Comparison of ENCODE assay signal across 12 mouse cellular contexts in the genomic region with DNA sequence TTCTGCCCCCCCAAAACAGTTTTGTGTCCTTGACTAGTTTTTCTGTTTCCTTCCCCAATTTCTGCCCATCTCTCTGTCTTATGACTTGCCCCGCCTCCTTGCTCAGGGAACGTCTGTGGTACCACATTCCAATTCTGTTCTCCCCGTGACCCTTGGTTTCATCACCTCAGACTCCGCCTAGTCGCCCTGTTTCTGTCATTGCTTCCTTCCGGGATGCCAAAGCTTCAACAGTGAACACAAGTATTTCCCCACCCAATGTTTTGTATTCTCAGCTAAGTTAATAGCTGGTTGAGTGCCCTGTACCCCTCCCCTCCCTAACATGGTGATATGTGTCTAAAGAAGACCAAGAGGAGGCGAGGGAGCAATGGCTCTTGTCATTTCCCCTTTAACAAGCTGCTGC.
DNase-seq lines count a peak whose midpoint lies in the region; ATAC-seq and TF ChIP-seq lines count a peak whose summit lies in the region.
"Had no signal": no experiment of that assay in that cellular context is flagged by ENCODE, and none has a peak within 500 bp of the region (broad histone marks: within the 10 kb centered on the region; RNA-seq: fewer than 3 reads in every experiment).

No protein-coding gene starts in this region.

- no peak for TF ChIP-seq CTCF in bone marrow macrophage, adult 2 months (IDR thresholded peaks at IDR 0.05; ENCODE audit: low read depth, low read length)
- no peak for TF ChIP-seq CTCF in lung, postnatal 0 days (IDR thresholded peaks at IDR 0.05)

- no peaks in the 10 kb centered on the region for H3K36me3 ChIP-seq in kidney, embryonic 16.5 days (ENCODE audit: insufficient read depth, low read length)
- no peaks in the 10 kb centered on the region for H3K36me3 ChIP-seq in lung, postnatal 0 days (ENCODE audit: insufficient read depth, low read length)
- H3K36me3 ChIP-seq in neural tube, embryonic 15.5 days = no peaks in the 10 kb centered on the region
- H3K36me3 ChIP-seq: stomach, embryonic 15.5 days had no signal

- no peak overlapping the region for H3K9ac ChIP-seq in kidney, embryonic 16.5 days (replicated peaks; ENCODE audit: low read length)
- no peak overlapping the region for H3K9ac ChIP-seq in lung, postnatal 0 days (replicated peaks; ENCODE audit: low read depth)
- no peak overlapping the region for H3K9ac ChIP-seq in neural tube, embryonic 15.5 days (replicated peaks)
- H3K9ac ChIP-seq: stomach, embryonic 15.5 days had no signal

- H3K4me3 ChIP-seq in kidney, embryonic 16.5 days (ENCODE audit: low read length) = no peak overlapping the region
- 0 out of 2 replicates have a peak overlapping the region, but pooled peaks have one; percentile 1 for H3K4me3 ChIP-seq in bone marrow macrophage, adult 2 months (ENCODE audit: insufficient read depth, low read length)
- no peak overlapping the region for H3K4me3 ChIP-seq in lung, postnatal 0 days (ENCODE audit: low read depth, low read length)
- H3K4me3 ChIP-seq in neural tube, embryonic 15.5 days (replicated peaks) = no peak overlapping the region
- H3K4me3 ChIP-seq: stomach, embryonic 15.5 days had no signal

- WGBS in kidney, embryonic 16.5 days = 80% methylated on average over 7 of the region's 7 CpGs
- 57% methylated on average over 7 of the region's 7 CpGs for WGBS in lung, postnatal 0 days
- 79% methylated on average over 7 of the region's 7 CpGs for WGBS in neural tube, embryonic 15.5 days

- no peak for ATAC-seq in kidney, embryonic 16.5 days (ENCODE audit: low FRiP score, low TSS enrichment)
- ATAC-seq in lung, postnatal 0 days = peak; percentile 11; the same call in 1 of the 2 replicates
- ATAC-seq in neutrophil, adult 5-6 weeks (ENCODE audit: extremely low read depth, insufficient number of reproducible peaks, low FRiP score, poor library complexity, severe bottlenecking) = peak; percentile 61
- ATAC-seq in neural tube, embryonic 15.5 days (ENCODE audit: low FRiP score) = no peak
- ATAC-seq: Patski had no signal

- H3K9me3 ChIP-seq in kidney, embryonic 16.5 days (ENCODE audit: low read length) = no peaks in the 10 kb centered on the region
- no peaks in the 10 kb centered on the region for H3K9me3 ChIP-seq in lung, postnatal 0 days (ENCODE audit: low read length)
- H3K9me3 ChIP-seq in neural tube, embryonic 15.5 days (replicated peaks) = no peaks in the 10 kb centered on the region
- H3K9me3 ChIP-seq: stomach, embryonic 15.5 days had no signal

- no peaks in the 10 kb centered on the region for H3K27me3 ChIP-seq in kidney, embryonic 16.5 days (ENCODE audit: insufficient read depth, low read length)
- no peaks in the 10 kb centered on the region for H3K27me3 ChIP-seq in lung, postnatal 0 days (replicated peaks; ENCODE audit: insufficient read depth, low read length)
- no peaks in the 10 kb centered on the region for H3K27me3 ChIP-seq in neural tube, embryonic 15.5 days (replicated peaks)
- H3K27me3 ChIP-seq: stomach, embryonic 15.5 days had no signal

- no peak overlapping the region for H3K27ac ChIP-seq in kidney, embryonic 16.5 days (ENCODE audit: low read length)
- H3K27ac ChIP-seq in bone marrow macrophage, adult 2 months (ENCODE audit: insufficient read depth, low read depth, low read length) = peak overlapping the region; percentile 83
- H3K27ac ChIP-seq in lung, postnatal 0 days (ENCODE audit: low read length) = no peak overlapping the region
- no peak overlapping the region for H3K27ac ChIP-seq in neural tube, embryonic 15.5 days (replicated peaks)
- H3K27ac ChIP-seq: stomach, embryonic 15.5 days had no signal

- TF ChIP-seq EP300 in lung, postnatal 0 days (IDR thresholded peaks at IDR 0.05) = 0 out of 2 replicates have a peak, but pooled peaks have one; percentile 30

- TF ChIP-seq POLR2A in bone marrow macrophage, adult 2 months (IDR thresholded peaks at IDR 0.05; ENCODE audit: borderline replicate concordance, low read depth, low read length) = no peak

- H3K4me1 ChIP-seq in kidney, embryonic 16.5 days (ENCODE audit: insufficient read depth, low read length) = no peaks in the 10 kb centered on the region
- H3K4me1 ChIP-seq in bone marrow macrophage, adult 2 months (ENCODE audit: control insufficient read depth, insufficient read depth, low read length) = peaks cover 74% of the 10 kb centered on the region
- peaks cover 9% of the 10 kb centered on the region; the same call in 1 of the 2 replicates for H3K4me1 ChIP-seq in lung, postnatal 0 days (ENCODE audit: insufficient read depth, low read depth, low read length)
- peaks cover 11% of the 10 kb centered on the region for H3K4me1 ChIP-seq in neural tube, embryonic 15.5 days

- H3K4me2 ChIP-seq in kidney, embryonic 16.5 days (replicated peaks; ENCODE audit: low read depth, low read length) = no peak overlapping the region
- H3K4me2 ChIP-seq in lung, postnatal 0 days (replicated peaks; ENCODE audit: low read depth, low read length) = no peak overlapping the region
- H3K4me2 ChIP-seq in neural tube, embryonic 15.5 days = no peak overlapping the region
- H3K4me2 ChIP-seq: stomach, embryonic 15.5 days had no signal

- peak; percentile 29 to 38 for DNase-seq in kidney, adult 8-10 months
- DNase-seq in lung, postnatal 0 days (ENCODE audit: low spot score) = peak; percentile 27
- no peak for DNase-seq in right cerebral cortex, postnatal 10 days (ENCODE audit: low spot score in 2 of 2)
- DNase-seq: adrenal gland, postnatal 25 days; cerebellum, adult 2 months; thymus, postnatal 4 days had no signal

Comparison
In these comparisons a context has a peak if more than half of its experiments do, and no peak if none do; other contexts are left out.
1. DNase-seq: peak in kidney, adult 8-10 months (2 of 2) and lung, postnatal 0 days (single experiment); none in right cerebral cortex, postnatal 10 days (0 of 2).
2. ATAC-seq: peak in lung, postnatal 0 days (single experiment) and neutrophil, adult 5-6 weeks (single experiment); none in kidney, embryonic 16.5 days (single experiment) and neural tube, embryonic 15.5 days (single experiment).